ENCODE assay signal across 23 mouse cellular contexts in the genomic region with DNA sequence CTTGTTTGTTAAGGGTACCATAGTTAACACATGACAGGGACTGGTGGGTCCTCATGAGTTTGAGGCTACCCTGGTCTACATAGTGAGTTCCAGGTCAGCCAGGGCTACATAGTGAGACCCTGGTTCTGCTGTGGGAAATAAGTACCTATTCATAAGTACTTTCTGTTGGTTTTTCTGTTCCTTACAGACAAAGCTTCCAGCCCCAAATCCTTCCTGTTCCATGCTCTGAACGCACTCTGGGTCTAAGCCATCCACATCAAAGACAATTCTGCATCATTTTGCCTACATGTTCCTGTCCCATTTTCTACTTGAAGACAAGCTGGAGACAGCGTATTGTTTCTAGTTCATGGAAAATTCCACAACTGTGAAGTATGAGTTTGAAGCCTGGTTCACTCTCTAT. TPM values are rescaled to one million over a fixed set of nuclear protein-coding genes. Genes with fewer than 3 reads are reported as not detected.
DNase-seq lines count a peak whose midpoint lies in the region; ATAC-seq and TF ChIP-seq lines count a peak whose summit lies in the region.
"Had no signal": no experiment of that assay in that cellular context is flagged by ENCODE, and none has a peak within 500 bp of the region (broad histone marks: within the 10 kb centered on the region; RNA-seq: fewer than 3 reads in every experiment).

No protein-coding gene starts in this region.

- no peak for ATAC-seq in liver, embryonic 14.5 days (ENCODE audit: insufficient read depth)
- no peak for ATAC-seq in liver, embryonic 11.5 days (replicated peaks; ENCODE audit: low FRiP score)
- ATAC-seq: forebrain, embryonic 14.5 days had no signal

- 78% methylated on average over 2 of the region's 2 CpGs for WGBS in liver, adult 2 months
- WGBS in liver, embryonic 14.5 days (ENCODE audit: insufficient replicate concordance) = 78% methylated on average over 2 of the region's 2 CpGs
- 96% methylated on average over 2 of the region's 2 CpGs for WGBS in liver, embryonic 11.5 days

- TF ChIP-seq POLR2A in liver, adult 2 months (IDR thresholded peaks at IDR 0.05; ENCODE audit: extremely low read depth, insufficient read depth, low read length) = no peak
- no peak for TF ChIP-seq POLR2A in MEL (IDR thresholded peaks at IDR 0.05; ENCODE audit: control insufficient read depth in 1 of 2, insufficient read depth in 1 of 2, low read depth in 1 of 2, low read length in 2 of 2, poor library complexity in 1 of 2)

- H3K27me3 ChIP-seq in liver, adult 2 months (ENCODE audit: control insufficient read depth, insufficient read depth, low read length) = no peaks in the 10 kb centered on the region
- H3K27me3 ChIP-seq in liver, embryonic 14.5 days (ENCODE audit: control insufficient read depth, insufficient read depth, low read length) = no peaks in the 10 kb centered on the region
- no peaks in the 10 kb centered on the region for H3K27me3 ChIP-seq in liver, embryonic 11.5 days (replicated peaks; ENCODE audit: control insufficient read depth, insufficient read depth, low read length)
- H3K27me3 ChIP-seq in MEL (ENCODE audit: control insufficient read depth in 1 of 2, insufficient read depth in 2 of 2, low read length in 2 of 2) = no peaks in the 10 kb centered on the region
- H3K27me3 ChIP-seq: CH12.LX; embryonic facial prominence, embryonic 13.5 days; embryonic facial prominence, embryonic 15.5 days had no signal

- TF ChIP-seq RAD21 in MEL (IDR thresholded peaks at IDR 0.05; ENCODE audit: low read depth, low read length) = no peak

- 0 out of 2 replicates have a peak overlapping the region, but pooled peaks have one; percentile 22 for H3K4me2 ChIP-seq in liver, embryonic 14.5 days (ENCODE audit: low read depth)
- H3K4me2 ChIP-seq in liver, embryonic 11.5 days = no peak overlapping the region
- H3K4me2 ChIP-seq: embryonic facial prominence, embryonic 13.5 days; embryonic facial prominence, embryonic 15.5 days; forebrain, embryonic 12.5 days had no signal

- no peak overlapping the region for H3K9ac ChIP-seq in liver, adult 2 months (ENCODE audit: low read depth, low read length)
- no peak overlapping the region for H3K9ac ChIP-seq in liver, embryonic 14.5 days (replicated peaks)
- H3K9ac ChIP-seq in liver, embryonic 11.5 days (ENCODE audit: low read depth, low read length) = no peak overlapping the region
- no peak overlapping the region for H3K9ac ChIP-seq in MEL (ENCODE audit: control insufficient read depth, low read depth, low read length, poor library complexity, severe bottlenecking)
- H3K9ac ChIP-seq: embryonic facial prominence, embryonic 13.5 days; embryonic facial prominence, embryonic 15.5 days; forebrain, embryonic 12.5 days had no signal

- H3K36me3 ChIP-seq in liver, adult 2 months (ENCODE audit: control insufficient read depth, insufficient read depth, low read length) = no peaks in the 10 kb centered on the region
- H3K36me3 ChIP-seq in liver, embryonic 14.5 days (replicated peaks; ENCODE audit: control insufficient read depth, insufficient read depth, low read depth) = no peaks in the 10 kb centered on the region
- no peaks in the 10 kb centered on the region for H3K36me3 ChIP-seq in liver, embryonic 11.5 days (ENCODE audit: control insufficient read depth, insufficient read depth, low read length)
- H3K36me3 ChIP-seq in MEL (ENCODE audit: control insufficient read depth in 1 of 2, insufficient read depth in 2 of 2, low read length in 2 of 2) = peaks cover 0 to 25% of the 10 kb centered on the region in 2 experiments; a peak in 2 of 4 replicates
- H3K36me3 ChIP-seq: embryonic facial prominence, embryonic 13.5 days; embryonic facial prominence, embryonic 15.5 days; forebrain, embryonic 10.5 days; forebrain, embryonic 12.5 days; G1E had no signal

- H3K4me1 ChIP-seq in liver, adult 2 months (ENCODE audit: control insufficient read depth, insufficient read depth, low read length) = peaks cover 30% of the 10 kb centered on the region
- H3K4me1 ChIP-seq in liver, embryonic 14.5 days (replicated peaks; ENCODE audit: control insufficient read depth in 2 of 2, insufficient read depth in 2 of 2, low read length in 1 of 2) = peaks cover 0 to 36% of the 10 kb centered on the region in 2 experiments; a peak in 3 of 4 replicates
- peaks cover 5% of the 10 kb centered on the region for H3K4me1 ChIP-seq in liver, embryonic 11.5 days (replicated peaks; ENCODE audit: control insufficient read depth, insufficient read depth, low read length)
- H3K4me1 ChIP-seq in MEL (ENCODE audit: control insufficient read depth in 1 of 2, insufficient read depth in 2 of 2, low read length in 2 of 2) = peaks cover 19 to 29% of the 10 kb centered on the region in 2 experiments

- no peaks in the 10 kb centered on the region for H3K9me3 ChIP-seq in liver, embryonic 14.5 days (ENCODE audit: control insufficient read depth, low read length)
- no peaks in the 10 kb centered on the region for H3K9me3 ChIP-seq in liver, embryonic 11.5 days (ENCODE audit: control insufficient read depth, low read length)
- H3K9me3 ChIP-seq in MEL (replicated peaks; ENCODE audit: insufficient read depth, low read length) = no peaks in the 10 kb centered on the region
- H3K9me3 ChIP-seq: embryonic facial prominence, embryonic 13.5 days; embryonic facial prominence, embryonic 15.5 days; forebrain, embryonic 10.5 days; forebrain, embryonic 12.5 days; G1E had no signal

- TF ChIP-seq EP300 in liver, embryonic 14.5 days (IDR thresholded peaks at IDR 0.05; ENCODE audit: low read depth) = no peak
- no peak for TF ChIP-seq EP300 in MEL (IDR thresholded peaks at IDR 0.05; ENCODE audit: low read depth in 1 of 2, low read length in 2 of 2)

- 0 out of 2 replicates have a peak overlapping the region, but pooled peaks have one; percentile 21 for H3K27ac ChIP-seq in gastrocnemius, adult 2 months
- H3K27ac ChIP-seq in liver, adult 2 months (replicated peaks; ENCODE audit: insufficient read depth, low read depth, low read length) = no peak overlapping the region
- H3K27ac ChIP-seq in liver, embryonic 14.5 days = no peak overlapping the region
- no peak overlapping the region for H3K27ac ChIP-seq in liver, embryonic 11.5 days (ENCODE audit: low read depth, low read length)
- no peak overlapping the region; the same call in 1 of the 2 replicates for H3K27ac ChIP-seq in MEL (ENCODE audit: control insufficient read depth, low read depth, low read length)
- H3K27ac ChIP-seq: embryonic facial prominence, embryonic 13.5 days; embryonic facial prominence, embryonic 15.5 days; forebrain, embryonic 10.5 days; forebrain, embryonic 12.5 days had no signal

- intact Hi-C loops in gastrocnemius, adult 2 months (cut with DNase I) = no loop called here

- H3K4me3 ChIP-seq in gastrocnemius, adult 2 months = no peak overlapping the region
- H3K4me3 ChIP-seq in liver, adult 2 months (ENCODE audit: insufficient read depth, low read depth, low read length) = no peak overlapping the region
- no peak overlapping the region for H3K4me3 ChIP-seq in liver, embryonic 14.5 days (ENCODE audit: insufficient read depth in 1 of 2, low read depth in 2 of 2, low read length in 2 of 2)
- H3K4me3 ChIP-seq in liver, embryonic 11.5 days (ENCODE audit: low read depth, low read length) = no peak overlapping the region
- no peak overlapping the region for H3K4me3 ChIP-seq in MEL (ENCODE audit: control insufficient read depth in 1 of 2, insufficient read depth in 1 of 2, low read depth in 2 of 2, low read length in 2 of 2)
- H3K4me3 ChIP-seq: embryonic facial prominence, embryonic 13.5 days; embryonic facial prominence, embryonic 15.5 days; forebrain, embryonic 10.5 days; forebrain, embryonic 12.5 days had no signal

- no peak for TF ChIP-seq CTCF in gastrocnemius, adult 2 months (IDR thresholded peaks at IDR 0.05)
- TF ChIP-seq CTCF in liver, adult 2 months (IDR thresholded peaks at IDR 0.05; ENCODE audit: low read depth, low read length) = no peak
- no peak for TF ChIP-seq CTCF in liver, embryonic 14.5 days (IDR thresholded peaks at IDR 0.05; ENCODE audit: low read depth)
- TF ChIP-seq CTCF in MEL (IDR thresholded peaks at IDR 0.05 in 2 of 3, conservative IDR thresholded peaks at IDR 0.05 in 1 of 3; ENCODE audit: control insufficient read depth in 1 of 3, insufficient read depth in 1 of 3, low read depth in 2 of 3, low read length in 3 of 3, poor library complexity in 1 of 3, severe bottlenecking in 1 of 3) = no peak

- H3K79me2 ChIP-seq in liver, adult 2 months (ENCODE audit: control insufficient read depth, insufficient read depth, low read length) = no peaks in the 10 kb centered on the region
- no peaks in the 10 kb centered on the region for H3K79me2 ChIP-seq in MEL (ENCODE audit: control insufficient read depth, insufficient read depth, low read length, poor library complexity)

- DNase-seq in gastrocnemius, adult 2 months = no peak
- no peak for DNase-seq in gastrocnemius, postnatal 25 days
- peak; percentile 39 for DNase-seq in liver, adult 2 months (ENCODE audit: extremely low read depth, low read depth, low spot score)
- no peak for DNase-seq in liver
- DNase-seq in liver, embryonic 14.5 days (ENCODE audit: low read depth in 3 of 3, low spot score in 3 of 3) = no peak
- no peak for DNase-seq in liver, embryonic 11.5 days (ENCODE audit: low spot score)
- DNase-seq in MEL (ENCODE audit: low read depth, low spot score) = no peak
- DNase-seq: adrenal gland, adult 2 months; adrenal gland, postnatal 10 days; adrenal gland, postnatal 25 days; cerebellum, adult 11 months; cerebellum, adult 18-20 months; cerebellum, adult 8-10 months; cerebellum, adult 9-11 months; cerebellum, postnatal 14 days; cerebellum, postnatal 36 days had no signal

TF ChIP-seq in MEL, 35 proteins besides CTCF, POLR2A, EP300 and RAD21:
- TF ChIP-seq MAZ (IDR thresholded peaks at IDR 0.05; ENCODE audit: low read depth, low read length) (0 out of 2 replicates have a peak, but pooled peaks have one; percentile 3), GABPA (IDR thresholded peaks at IDR 0.05; ENCODE audit: low read depth, low read length) (no peak), TBP (IDR thresholded peaks at IDR 0.05; ENCODE audit: low read depth, low read length) (no peak)

RNA-seq across cellular contexts. Expression of gene Hopx, which starts 20.0 kb away (rescaled TPM):
- 1 to 10 TPM; 2.2 to 5.4 TPM for total RNA-seq in gastrocnemius, adult 2 months (2021)
- 1 to 10 TPM; 3.4 to 5.7 TPM for total RNA-seq in gastrocnemius, postnatal 25 days (2021)
- total RNA-seq in liver, adult 2 months (2014; rRNA removed) = 42.7 and 77.2 TPM in 2 replicates
- 84.9 and 92.3 TPM in 2 replicates for polyA plus RNA-seq in liver, adult 2 months (2012; rRNA removed)
- 0.51 and 0.74 TPM in 2 replicates for polyA plus RNA-seq in liver, embryonic 14.5 days (2012; rRNA removed)
- polyA plus RNA-seq in liver, embryonic 14.5 days (2014; fragmentation: Nextera tagmentation; extraction: Ambion mirVana) = 0.19 TPM in 1 of 2 replicates, not detected in the other
- 0.15 TPM in 1 of 2 replicates, not detected in the other for polyA plus RNA-seq in liver, embryonic 11.5 days (2014; fragmentation: Nextera tagmentation; extraction: Ambion mirVana)
- total RNA-seq in MEL (2012; rRNA removed) = 42.3 and 43.4 TPM in 2 replicates
- 10 to 100 TPM in 1 of 2 experiments, not detected in 1; 26.8 TPM for polyA plus RNA-seq in MEL (2012; ENCODE audit: insufficient read depth in 1 of 2, insufficient read length in 2 of 2, low read depth in 1 of 2, low replicate concordance in 2 of 2, missing spikeins in 1 of 2)
- total RNA-seq: G1E had no signal
- polyA plus RNA-seq: G1E had no signal
